Mouse (Mus musculus) cerebral cortex, adult 2 months (tissue): Measurements from ENCODE around the gene Sh2d4b.

Experiments used
- WGBS: fragments of 180-500 bp; shearing (Covaris S2); methylation state at CpG from one replicate; pipeline ENCODE4 v1.1.7; 2018; 5-methylcytosine and 5-hydroxymethylcytosine counted together

The Sh2d4b gene

DNA sequence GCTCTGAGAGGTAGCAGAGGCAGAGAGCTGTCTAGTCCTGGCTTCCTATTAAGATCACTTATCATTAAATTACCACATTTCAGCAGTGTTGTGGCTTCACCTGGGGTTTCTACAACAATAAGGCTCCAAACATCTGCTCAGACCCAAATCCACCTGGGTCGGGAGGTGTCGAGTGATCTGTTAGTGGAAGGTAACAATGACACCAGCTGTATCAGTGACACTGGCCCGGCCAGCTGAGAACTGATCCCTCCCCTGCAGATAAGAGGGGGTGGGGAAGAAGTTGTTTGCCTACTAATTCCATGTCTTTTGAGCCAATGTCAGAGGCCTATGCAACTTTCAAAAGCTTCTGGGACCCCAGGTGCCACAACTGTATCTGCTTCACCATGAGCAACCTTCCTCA is at the start of gene Sh2d4b:
Sh2d4b (minus strand) TSS at position 71 of the 400 bp plus-strand sequence.
- WGBS = 87% methylated on average over 3 of the region's 3 CpGs

- WGBS = 70% methylated on average over 2 of the region's 2 CpGs
These were observed 49.4 kb upstream of the Sh2d4b start for GRCm38 (mm10) chr14:40942429-40942828.

- 62% methylated on average over 11 of the region's 11 CpGs for WGBS
These were observed 45.4 kb upstream of the Sh2d4b start for GRCm38 (mm10) chr14:40938380-40938987.

- WGBS = 65% methylated on average over 4 of the region's 4 CpGs
These were observed 44.0 kb upstream of the Sh2d4b start for GRCm38 (mm10) chr14:40937052-40937451.

- WGBS = 32% methylated on average over 1 of the region's 1 CpGs
These were observed 42.4 kb upstream of the Sh2d4b start for GRCm38 (mm10) chr14:40935481-40935880.

DNA sequence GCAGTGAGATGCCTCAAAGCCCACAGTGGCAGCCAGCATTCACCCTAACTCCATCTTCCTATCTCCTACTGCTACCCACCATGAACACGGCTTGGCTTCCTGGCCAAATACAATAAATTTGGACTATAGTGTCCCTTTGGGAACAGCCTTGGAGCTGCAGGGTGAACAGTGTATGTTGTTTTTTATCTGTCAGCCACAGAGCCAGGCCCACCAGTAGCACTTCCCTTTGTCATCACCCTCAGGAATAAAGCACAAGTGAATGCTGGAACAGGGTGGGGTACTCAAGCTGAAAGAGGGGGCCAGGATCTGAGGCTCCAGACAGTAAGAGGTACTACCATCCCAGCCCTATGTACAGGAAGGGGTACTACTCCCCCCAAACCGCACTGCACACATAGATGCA is 42.0 kb upstream of the Sh2d4b start:
- WGBS = 78% methylated on average over 2 of the region's 2 CpGs

GRCm38 (mm10) chr14:40933328-40933727 is 40.3 kb upstream of the Sh2d4b start:
- WGBS = 74% methylated on average over 7 of the region's 7 CpGs

GRCm38 (mm10) chr14:40932225-40932624 is 39.2 kb upstream of the Sh2d4b start:
- WGBS = 69% methylated on average over 9 of the region's 9 CpGs

GRCm38 (mm10) chr14:40931115-40931829 is 38.2 kb upstream of the Sh2d4b start:
- WGBS = 74% methylated on average over 3 of the region's 3 CpGs

GRCm38 (mm10) chr14:40929943-40930342 is 36.9 kb upstream of the Sh2d4b start:
- WGBS = 89% methylated on average over 2 of the region's 2 CpGs

DNA sequence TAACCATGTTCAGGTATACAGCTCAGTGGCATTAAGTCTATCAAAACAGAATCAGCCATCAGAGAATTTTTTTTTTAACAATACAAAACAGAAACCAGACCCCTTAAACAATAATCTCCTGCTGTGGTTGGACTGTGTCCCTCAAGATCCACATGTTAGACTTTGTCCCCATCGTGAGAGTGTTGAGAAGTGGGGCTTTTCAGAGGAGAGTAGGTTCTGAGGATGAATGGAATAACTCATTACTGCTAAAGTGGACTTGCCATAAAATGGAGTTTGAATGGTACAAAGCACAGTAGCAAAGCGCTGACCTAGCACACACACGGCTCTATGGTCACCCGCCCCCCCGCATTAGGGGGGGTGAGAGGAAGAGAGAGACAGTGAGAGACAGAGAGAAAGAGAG is 35.8 kb upstream of the Sh2d4b start:
- 48% methylated on average over 5 of the region's 5 CpGs for WGBS

- 79% methylated on average over 2 of the region's 2 CpGs for WGBS
These were observed 34.0 kb upstream of the Sh2d4b start for GRCm38 (mm10) chr14:40927041-40927440.

DNA sequence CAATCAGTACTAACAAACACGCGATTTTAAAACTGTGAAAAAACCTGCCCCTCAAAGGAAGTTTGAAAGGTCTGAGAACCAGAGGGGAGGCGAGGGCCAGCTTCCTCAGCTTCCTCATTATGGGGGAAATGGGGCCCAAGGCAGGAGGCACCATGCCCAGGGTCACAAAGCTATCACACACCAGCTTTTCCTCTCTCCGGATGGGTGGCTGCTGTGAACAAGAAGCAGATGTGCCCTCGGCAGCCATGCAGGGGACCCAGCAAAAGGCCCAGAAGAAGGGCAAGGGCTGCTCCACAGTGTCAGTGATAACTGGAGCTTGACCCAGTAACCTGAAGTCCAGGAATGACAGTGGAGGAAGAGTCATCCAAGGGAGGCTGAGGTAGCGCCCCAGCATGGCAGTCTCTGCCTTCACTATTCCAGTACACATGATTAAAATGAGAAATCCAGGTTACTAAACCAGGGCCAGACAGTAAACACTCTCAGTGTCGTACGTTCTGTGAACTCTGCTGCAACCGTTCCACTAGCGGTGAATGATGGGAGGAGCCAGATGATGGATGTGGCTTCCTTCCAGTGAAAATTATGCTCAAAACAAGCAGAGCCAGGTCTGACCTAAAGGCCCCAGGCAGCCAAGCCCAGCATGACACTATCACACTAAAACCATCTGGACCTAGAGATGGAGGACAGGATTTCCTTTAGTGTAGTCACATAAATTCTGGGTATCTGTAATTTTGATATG is 31.5 kb upstream of the Sh2d4b start:
- 73% methylated on average over 10 of the region's 10 CpGs for WGBS

GRCm38 (mm10) chr14:40921241-40921640 is 28.2 kb upstream of the Sh2d4b start:
- 81% methylated on average over 1 of the region's 1 CpGs for WGBS

DNA sequence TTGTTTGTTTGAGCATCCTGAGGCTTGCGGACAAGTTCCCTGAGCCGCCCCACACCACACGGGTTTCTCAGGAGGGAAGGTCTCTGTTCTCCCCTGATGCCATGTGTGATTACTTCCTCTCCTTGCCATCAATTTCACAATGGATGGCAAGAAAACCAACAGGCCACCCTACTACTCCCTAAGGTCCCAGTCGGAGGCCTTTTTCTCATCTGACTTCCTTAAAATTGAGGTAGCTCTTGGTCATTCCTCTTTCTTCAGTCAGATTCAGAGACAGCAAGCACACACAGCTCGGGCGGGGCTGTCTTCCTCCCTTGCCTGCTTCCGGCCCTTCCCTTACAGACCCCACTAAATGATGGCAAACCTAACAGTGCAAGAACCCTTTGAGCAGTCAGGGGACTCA is 26.5 kb upstream of the Sh2d4b start:
- WGBS = 74% methylated on average over 7 of the region's 7 CpGs

DNA sequence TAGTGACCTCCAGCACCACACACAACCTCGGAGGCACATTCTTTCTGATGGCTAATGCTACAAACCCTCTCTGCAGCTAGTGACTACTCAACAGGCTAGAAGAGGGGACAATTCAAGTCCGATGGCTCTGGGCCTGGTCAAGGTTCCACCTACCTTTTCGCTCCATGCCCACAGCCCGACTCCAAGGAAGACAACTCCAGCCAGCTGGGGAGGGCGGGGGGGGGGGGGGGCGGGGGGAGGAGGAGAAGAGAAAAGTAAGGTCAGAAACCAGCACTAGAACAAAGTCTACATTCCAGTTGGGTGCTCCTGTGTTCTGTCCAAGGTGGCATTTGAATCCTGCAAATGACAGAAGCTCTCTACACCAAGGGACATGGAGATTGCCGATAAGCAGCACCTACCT is 25.4 kb upstream of the Sh2d4b start:
- 71% methylated on average over 6 of the region's 7 CpGs for WGBS

- 0% methylated on average over 1 of the region's 1 CpGs for WGBS
These were observed 24.6 kb upstream of the Sh2d4b start for GRCm38 (mm10) chr14:40917632-40918031.

DNA sequence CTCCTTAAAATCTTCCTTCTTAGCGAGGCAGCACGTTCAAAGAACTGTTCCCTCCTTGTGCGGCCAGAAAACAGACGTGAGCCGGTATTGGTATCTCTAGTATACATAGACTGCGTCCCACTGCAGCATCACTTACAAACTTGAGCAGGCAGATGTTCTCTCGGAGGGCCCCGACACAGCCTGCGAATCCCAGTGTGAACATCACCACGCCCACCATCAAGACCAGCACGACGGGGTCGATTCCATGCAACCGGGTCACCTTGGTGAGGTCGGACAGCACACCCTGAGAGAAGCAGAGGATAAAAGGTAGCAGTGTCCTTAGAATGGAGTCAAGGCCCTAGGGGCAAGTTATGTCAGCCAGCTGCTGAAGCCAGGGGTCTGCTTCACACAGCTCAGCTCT is 23.6 kb upstream of the Sh2d4b start:
- 76% methylated on average over 15 of the region's 15 CpGs for WGBS

DNA sequence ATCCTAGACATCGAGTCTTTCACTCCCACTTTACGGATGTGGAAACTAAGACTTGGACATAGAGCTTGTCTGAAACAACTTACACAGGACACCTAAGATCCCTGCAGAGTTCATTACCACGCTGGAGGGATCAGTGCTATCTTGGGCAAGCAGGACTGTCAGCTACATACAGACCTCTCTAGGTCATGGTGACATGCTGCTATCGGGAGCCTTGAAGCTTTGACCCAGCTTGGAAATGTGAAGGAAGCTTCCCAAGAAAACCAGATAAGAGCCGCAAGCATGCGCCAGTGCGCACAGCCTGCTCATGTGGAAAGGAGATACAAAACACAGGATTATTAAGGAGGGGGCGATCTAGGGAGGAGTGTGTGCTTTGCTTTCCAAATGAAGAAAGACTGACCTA is 22.8 kb upstream of the Sh2d4b start:
- whole genome bisulfite sequencing = 71% methylated on average over 8 of the region's 8 CpGs

DNA sequence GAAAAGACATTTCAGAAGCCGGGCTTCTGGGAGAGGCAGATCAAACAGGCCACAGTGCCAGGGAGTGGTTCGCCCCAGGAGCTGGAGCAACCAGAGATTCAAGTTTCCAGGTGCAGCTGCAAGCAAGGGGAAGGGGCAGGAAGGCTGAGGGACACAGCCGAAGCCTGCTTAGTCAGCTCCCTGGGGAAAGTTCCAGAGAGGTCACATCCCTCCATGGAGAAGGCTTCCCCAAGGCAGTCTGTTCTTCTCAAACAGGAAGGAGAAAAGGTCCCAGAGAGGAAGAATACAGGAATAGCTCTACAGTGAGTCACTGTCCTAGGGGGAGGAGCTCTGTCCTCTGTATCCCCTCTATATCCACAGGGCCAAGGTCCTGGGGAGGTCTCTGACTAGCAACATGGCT is 21.6 kb upstream of the Sh2d4b start:
- WGBS = 53% methylated on average over 3 of the region's 3 CpGs

- 81% methylated on average over 6 of the region's 6 CpGs for WGBS
These were observed 20.6 kb upstream of the Sh2d4b start for GRCm38 (mm10) chr14:40913709-40914108.

GRCm38 (mm10) chr14:40908763-40909162 is 15.7 kb upstream of the Sh2d4b start:
- 80% methylated on average over 9 of the region's 9 CpGs for WGBS

DNA sequence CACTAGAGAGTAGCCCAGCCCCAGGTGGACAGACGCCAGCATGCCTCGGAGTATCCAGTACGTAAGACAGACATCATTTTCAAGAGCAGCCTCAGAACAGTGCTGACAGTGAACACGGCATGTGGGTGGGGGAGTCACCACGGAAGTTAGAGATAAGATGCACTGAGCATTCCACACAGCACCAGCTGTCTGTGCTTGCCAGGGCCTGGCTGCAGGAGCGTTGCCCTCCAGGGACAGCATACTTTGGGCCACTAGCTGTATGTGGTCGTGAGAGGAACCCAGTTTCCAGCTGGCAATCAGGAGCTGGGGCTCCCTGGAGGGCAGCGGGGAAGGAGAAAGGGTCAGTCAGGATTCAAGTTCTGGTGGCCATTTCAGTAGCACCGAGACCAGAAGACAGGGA is 13.7 kb upstream of the Sh2d4b start:
- WGBS = 66% methylated on average over 9 of the region's 9 CpGs
